Mouse (Mus musculus) cerebellum, adult 9-11 months (tissue): ENCODE measurements around the gene Rassf8.

Experiments
- DNase-seq: peaks from one replicate; pipeline ENCODE4 v3.0.0; 2022

The Rassf8 gene

DNA sequence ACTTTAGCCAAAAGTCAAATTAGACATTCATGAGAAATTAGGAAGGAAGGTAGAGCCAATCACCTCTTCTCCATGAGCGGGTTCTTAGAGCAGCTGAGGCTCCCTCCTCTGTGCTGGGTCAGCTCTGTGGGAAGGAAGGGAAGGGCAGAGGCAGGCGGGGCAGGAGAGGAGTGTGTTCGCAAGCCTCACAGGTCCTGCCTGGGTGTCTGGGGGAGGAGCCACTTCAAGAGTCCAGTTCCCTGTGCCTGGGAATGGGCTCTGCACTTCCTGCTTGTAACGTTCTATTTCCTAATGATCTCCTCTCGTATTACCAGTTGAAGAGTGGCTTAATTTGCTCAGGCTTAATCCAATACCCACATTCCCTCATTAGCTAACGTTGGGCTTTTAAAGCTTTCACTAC, 32.8 kb downstream of the Rassf8 start:
- no peak for DNase-seq

DNA sequence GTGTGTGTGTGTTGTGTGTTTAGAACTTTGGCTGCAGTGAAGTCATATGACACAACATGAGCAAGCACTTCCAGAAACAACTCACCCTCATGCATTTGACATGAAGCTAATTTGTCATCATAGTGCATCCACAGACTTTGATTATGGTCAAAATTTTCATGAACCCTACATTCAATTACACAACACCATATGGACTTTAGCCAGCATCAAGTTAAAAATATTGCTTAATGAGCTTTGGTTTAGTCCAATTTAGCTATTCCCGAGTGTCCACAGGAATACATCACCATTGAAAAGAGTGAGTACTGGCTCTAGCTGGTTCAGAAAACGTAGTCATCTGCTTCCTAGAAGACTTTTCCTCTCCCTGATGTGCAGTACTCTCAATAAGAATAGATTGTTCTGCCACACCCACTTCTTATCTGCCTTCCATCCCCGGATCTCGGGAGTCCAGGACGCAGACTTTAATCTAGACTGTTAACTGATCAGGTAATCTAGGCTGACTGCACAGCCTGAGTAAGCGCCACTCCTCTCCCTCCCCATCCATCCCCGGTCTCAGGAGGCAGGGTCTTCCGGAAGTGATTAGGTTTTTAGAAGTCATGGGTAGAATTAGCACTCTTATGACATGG, 33.7 kb downstream of the Rassf8 start:
- no peak for DNase-seq

DNA sequence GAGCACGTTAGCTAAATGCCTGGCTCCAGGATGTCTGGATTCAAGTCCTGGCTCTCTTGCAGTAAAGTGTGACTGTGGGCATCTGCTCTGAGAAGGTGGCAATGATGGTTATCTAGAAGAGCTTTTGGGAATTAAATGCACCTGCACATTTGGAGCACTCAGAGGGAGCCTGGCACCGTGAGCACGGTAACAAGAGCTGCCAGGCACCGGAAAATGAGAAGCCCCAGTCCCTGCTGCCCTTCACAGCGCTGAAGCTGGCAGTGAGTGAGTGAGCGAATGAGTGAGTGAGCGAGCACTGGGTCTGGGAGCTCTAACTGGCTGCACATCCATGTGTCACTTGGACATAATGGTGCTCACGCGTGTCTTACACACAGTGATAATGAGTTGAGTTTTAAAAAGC, 34.7 kb downstream of the Rassf8 start:
- DNase-seq, result peak; percentile 77

DNA sequence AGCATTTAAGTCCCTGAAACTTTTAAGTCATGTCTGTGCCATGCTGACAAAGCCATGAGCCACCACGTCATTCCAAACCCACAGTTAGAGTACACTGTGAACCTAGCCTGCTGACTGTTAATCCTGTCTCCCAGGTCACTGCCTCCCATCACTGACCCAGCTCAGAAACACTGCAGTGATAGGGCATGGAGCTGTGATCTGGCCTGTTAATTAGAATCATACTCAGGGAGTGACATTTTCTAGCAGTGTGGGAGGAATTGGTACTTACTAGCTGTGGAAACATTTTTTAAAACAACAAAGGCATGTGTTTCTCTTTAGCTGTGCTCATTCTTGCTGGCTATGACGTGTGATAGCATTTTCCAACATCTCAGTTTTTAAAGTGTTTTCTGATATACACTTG, 35.4 kb downstream of the Rassf8 start:
- no peak for DNase-seq

DNA sequence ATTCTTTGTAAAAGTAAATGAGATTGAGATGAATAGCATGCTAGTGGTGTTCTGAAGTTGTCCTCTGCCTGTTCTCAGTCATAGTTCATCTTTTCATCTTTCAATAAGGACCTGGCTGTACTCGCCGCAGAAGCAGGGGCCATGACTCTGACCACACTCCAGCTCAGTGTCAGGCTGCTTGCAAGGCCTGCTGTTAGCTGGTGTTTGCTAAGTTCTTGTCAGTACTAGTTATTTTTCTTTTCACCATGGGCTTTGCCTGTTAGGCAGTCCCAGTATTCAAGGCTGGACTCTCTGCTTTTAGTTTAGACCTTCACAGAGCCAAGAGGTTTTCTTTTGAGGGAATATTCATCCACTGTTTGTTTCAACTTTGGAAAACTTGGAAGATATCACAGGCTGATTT, 40.8 kb downstream of the Rassf8 start:
- no peak for DNase-seq

DNA sequence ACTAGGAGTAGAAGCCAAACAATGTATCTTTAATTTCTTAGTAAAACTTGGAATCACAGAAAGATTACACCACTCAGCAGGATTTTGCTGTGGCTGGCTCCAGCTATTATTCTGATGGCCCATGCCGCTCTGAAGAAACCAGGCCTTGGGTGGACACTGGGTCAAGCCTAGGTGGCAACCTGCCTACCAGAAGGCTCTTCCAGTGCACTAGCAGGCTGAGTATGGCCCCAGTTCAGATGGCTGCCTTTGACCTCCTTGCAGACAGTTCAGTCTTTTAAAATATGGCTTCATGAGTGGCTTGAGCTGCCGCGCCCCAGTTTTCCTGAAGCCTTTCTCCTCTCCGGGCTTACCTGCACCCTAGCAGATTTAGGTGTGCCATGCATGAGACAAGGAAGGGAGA, 43.2 kb downstream of the Rassf8 start:
- DNase-seq, result no peak

DNA sequence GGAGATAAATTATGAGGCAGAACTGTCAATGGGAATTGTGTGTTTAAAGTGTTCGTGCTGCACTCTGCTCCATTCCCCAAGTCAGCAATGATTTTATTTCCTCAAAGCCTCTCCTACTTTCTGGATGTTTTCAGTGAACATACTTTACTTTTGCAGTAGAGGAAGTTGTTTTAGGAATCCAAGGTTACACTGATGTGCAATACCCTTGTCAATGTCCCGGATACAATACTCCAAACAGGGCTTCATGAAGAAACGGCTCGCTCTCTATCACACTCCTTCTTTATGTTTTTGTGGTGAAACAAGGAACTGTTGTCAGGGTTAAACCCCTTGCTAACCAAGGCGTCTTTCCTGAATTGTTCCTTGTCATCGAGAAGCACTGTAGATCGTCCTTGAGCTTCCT, 45.8 kb downstream of the Rassf8 start:
- DNase-seq, result no peak

DNA sequence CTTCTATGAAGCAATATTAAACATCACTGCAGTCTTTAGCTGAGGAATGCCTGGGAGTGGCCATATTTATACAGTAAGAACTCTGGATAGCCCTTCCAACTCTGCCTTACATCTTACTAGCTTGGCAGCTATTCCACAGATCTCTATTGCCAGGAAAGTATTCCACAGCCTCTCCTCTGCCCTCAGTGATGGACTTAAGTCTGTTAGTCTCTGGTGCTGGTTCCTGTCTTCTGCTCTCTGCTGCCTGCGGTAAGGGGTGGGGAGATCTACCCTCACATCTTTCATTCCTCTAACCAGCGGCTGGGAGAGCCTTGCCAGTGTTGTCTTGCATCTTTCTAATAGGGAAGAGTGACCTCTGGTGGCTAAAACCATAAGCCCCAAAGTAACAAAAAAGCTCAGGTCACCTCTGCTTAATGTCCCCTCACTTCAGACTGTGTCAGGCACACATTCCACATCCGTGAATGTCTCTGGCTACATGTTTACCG, 46.6 kb downstream of the Rassf8 start:
- peak; percentile 56 for DNase-seq

DNA sequence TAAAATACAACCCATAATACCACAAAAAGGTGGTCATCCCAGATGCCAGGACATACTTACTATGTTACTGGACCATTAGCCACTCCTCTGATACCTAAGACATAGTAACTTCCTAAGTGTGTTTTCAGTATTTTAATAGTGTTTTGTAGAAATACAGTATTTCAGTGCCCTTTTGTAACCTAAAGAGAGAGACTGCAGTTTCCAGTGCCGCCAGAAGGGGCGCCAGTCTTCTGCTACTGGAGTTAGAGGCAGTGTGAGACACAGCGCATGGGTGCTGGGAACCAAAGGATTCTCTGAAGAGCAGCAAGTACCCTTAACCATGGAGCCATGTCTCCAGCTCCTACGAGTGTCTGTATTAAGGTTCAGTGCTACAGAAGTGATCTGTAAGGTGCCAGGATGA, 48.1 kb downstream of the Rassf8 start:
- DNase-seq, result no peak

DNA sequence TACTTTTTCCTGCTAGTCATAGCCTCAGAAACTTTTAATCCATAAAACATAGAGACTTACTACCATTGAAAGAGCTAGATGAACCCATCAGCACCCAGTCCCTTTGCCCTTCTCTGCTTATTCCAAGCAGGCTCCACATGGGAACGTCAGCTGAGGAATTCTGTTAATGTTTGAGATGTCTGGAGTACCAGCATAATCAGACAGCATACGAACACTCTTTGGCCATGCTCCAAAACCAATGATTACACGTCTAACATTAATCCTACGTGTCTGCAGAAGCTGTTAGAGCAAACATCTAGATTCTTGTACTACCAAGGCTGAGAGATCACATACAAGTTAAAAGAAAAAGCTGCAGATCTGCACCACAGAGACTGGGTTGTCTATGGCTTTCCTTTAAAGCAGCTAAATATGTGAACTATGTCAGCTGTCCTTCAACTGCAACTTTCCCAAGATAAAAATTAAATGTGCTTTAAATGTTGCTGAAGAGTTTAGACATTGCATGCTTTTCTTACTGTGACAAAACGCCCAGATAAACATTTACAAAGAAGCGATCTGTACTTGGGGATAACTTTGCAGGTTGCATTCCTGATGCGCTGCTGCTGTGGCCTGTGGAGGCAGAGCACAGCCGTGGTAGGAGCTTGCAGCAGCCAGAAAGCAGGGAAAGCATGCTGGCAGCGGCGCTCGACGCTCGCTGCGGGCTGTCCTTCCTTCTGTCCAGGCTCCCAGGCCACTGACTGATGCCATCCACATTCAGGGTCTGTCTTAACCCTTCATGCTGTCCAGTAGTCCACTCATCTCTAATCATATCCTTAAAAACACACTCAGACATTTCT, 49.9 kb downstream of the Rassf8 start:
- no peak for DNase-seq

DNA sequence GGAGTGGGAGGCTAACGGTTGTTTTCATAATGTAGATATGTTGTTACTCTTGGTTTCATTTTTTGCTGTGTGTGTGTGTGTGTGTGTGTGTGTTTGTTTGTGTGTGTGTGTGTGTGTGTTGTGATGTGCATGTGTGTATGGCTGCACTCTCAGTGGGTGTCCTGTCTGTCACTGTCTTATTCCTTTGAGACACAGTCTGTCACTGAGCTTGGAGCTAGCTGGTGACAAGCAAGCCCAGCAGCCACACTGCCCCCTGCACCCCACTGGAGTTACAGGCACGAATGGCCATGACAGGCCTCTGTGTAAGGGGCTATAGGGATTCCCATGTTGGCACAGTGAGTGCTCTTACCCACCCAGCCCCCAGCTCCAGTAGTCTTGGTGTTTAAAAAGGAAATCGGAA, 51.1 kb downstream of the Rassf8 start:
- DNase-seq, result no peak

DNA sequence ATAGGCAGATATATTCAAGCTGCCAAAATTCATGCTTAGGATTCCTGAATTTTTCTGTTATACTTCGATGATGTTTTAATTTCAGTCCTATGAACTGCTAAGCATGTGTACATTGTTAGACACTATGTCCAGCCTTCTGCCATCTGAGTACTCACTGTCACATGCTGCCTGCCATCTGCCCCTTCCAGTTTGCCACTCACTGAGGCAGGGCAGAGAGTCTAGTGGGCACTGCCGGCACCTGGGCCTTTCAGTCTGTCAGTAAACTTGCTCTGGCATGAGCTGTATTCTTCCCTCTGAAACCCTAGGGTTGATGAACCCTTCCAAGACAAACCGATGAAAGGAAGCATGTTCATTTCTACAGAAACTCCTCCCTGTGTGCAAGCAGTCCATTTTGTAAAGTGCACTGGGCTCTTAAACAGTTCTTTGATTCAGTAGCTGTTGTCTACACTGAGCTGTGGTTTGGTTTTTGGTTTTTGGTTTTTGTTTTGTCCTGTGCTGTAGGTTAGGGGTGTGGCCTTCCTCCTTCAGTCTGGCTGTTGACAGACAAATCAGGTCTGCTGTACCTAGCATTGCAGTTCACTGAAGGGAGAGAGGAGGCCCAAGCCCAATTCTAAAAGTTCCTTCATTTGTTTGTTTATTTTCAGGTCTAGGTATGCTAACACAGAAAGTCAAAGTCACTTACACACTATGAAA, 55.4 kb downstream of the Rassf8 start:
- DNase-seq, result peak; percentile 57

DNA sequence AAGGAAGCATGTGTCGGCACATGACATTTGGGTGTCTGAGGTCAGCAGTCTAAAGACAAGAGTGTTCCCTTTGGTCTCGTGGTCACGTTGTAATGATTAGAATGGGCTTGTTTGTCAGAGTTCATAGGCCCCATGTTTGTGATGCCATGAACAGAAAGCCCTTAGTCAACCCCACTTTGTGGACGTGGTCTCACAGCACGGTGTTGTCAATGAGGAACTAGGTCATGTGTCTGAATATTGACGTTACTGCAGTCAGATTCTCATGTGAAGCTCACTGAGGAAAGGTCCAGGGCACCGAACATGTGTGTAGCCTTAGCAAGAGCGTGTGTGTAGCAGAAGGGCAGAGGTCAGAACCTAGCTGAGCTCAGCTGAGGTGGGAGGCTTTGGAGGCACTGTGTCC, 56.3 kb downstream of the Rassf8 start:
- no peak for DNase-seq

DNA sequence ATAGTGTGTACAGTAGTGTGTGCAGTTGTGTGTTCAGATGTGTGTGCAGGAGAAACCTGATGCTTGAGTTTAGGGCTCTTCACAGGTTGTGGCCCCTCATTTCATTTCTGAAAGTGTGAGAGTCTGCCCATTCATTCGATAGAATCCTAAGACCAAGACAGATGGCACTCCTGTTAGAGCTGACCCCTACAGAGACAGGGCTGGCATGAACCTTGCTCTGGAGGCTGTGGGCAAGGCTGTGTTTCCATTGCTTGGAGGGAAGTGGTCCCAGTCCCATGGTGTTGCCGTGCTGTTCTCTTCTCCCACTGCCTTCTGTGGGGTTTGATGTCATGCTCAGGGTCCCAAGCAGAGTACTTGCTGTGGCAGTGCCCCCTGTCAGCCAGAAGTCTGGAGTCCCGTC, 57.7 kb downstream of the Rassf8 start:
- DNase-seq, result peak; percentile 60

DNA sequence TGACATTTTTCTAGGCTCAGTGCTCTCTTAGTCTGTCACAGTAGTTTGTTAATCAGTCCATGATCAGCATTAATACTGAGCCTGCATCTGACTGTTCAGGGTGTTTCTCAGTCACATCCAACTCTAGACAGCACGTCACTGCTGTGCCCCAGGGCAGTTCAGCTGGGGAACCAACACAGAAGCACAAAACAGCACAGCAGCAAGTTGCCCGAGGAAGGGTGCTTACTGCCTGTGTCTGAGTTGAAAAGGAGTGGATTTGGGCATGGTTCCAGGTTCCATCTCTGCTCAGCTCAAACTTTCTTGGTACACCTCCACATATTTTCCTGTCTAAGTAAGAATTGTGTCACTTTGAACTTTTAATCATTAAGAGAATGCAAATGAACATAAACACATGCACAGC, 60.2 kb downstream of the Rassf8 start:
- no peak for DNase-seq

DNA sequence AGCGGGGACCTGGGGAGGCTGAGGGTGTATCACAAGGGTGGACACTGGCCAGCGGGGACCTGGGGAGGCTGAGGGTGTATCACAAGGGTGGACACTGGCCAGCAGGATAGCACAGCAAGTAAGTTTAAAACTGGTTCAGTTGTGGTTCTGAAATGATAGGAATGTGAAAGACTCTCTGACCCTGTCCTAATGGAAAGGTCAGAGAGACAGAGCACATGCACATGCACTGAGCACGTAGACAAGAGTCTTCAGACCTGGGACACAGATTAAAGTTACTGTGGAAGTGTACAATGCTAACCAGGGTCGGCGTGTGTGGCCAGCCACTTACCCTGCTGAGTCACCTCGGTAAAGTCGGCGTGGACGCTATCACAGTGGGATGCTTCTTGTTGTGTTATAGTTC, 61.4 kb downstream of the Rassf8 start:
- no peak for DNase-seq

DNA sequence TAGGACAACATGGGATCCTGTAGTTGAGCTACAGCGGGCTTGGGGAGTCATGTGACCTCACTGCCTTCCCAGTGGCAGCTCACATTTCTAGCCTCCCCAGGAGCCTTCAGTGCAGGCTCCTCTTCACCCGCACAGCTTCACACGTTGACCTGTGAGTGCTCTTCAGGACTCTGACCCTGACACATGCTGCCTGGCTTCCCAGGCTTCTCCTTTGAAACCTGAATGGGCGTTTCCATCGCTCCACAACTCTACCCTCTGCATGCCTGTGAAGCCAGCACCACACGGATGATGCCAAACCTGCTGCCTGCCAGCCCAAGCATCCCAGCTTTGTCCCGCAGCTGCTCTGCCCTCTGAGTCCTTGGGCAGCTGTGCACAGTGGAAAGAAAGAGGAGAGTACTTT, 63.0 kb downstream of the Rassf8 start:
- no peak for DNase-seq

DNA sequence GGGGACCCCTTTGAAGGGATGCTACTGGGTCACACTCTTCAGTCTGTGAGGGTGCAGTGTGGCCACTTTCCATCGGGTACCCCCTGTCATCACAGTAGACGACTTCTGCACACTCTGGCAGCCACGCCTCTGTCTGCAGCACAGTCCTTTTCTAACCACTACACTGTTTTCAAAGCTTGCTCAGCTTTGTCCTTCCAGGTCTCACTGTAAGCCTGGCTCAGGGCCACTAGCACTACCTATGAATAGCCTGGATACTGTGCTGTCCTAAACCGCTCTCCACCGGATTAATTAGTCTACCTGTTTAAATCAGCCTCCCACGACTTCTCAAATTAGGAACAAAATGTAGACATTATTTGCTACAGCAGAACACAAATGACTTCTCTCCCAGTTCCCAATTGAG, 63.5 kb downstream of the Rassf8 start:
- DNase-seq, result no peak

DNA sequence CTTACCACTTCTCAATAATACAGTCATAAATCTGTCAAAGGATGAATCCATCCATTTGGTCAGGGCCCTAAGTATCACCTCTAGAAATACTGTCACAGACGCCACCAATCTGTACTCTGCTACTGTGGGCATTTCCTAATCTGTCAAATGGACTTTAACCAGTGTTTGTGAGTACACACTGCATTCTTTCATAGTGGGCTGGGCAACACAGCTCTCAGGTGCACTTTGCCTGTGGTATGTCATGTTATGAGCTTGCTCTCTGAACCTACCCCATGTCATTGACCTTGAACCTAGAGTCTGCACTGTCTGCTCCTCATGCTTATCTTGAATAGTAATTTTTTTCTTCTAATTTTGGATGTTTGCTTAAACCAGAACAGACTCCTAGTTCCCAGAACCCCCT, 64.6 kb downstream of the Rassf8 start:
- DNase-seq, result no peak

DNA sequence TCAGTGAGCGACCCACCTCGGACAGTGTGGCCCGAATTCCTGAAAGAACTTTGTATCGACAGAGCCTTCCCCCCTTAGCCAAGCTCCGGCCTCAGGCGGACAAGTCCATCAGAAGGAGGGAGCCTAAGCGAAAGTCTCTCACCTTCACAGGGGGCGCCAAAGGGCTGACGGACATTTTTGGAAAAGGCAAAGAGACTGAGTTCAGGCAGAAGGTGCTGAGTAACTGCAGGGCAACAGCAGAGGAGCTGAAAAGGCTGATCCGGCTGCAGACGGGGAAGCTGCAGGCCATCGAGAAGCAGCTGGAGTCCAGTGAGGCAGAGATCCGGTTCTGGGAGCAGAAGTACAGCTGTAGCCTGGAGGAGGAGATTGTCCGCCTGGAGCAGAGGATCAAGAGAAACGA, 68.7 kb downstream of the Rassf8 start:
- no peak for DNase-seq

DNA sequence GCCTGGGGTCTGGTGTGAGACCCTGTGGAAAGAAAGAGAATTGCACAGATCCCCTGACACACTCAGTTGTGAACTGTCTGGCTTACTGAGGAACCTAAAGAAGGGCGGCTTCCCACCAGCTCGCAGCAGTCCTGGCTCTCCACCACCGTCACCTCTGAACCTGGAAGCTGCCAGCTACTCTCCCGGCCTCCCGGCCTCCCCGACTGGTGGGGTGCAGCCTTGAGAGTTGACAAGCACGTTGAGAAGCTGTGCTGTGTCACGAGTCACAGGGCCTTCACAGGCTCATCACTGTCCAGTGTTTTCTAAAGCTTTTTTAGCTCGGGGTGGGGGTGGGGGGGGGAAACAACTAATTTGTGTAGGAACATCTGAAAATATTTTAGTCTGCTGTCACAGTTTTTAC, 72.6 kb downstream of the Rassf8 start:
- DNase-seq, result no peak

DNA sequence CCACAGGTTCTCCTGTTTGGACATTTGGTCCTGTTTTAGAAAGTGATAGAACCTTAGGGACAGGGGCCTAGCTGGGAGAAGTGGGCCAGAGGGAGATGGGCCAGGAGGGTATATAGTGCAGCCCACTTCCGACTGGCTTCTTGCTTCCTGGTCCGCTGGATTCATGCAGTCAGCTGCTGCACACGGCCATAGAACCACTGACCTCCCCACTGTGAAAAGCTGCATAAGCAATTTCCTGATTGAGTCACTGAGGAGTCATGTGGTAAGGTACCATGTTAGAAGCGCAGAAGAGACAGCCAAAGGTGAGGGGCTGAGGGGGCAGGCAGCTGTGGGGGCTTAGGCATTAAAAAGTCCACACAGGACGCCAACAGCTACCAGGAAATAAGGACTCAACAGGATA, 75.7 kb downstream of the Rassf8 start:
- no peak for DNase-seq

DNA sequence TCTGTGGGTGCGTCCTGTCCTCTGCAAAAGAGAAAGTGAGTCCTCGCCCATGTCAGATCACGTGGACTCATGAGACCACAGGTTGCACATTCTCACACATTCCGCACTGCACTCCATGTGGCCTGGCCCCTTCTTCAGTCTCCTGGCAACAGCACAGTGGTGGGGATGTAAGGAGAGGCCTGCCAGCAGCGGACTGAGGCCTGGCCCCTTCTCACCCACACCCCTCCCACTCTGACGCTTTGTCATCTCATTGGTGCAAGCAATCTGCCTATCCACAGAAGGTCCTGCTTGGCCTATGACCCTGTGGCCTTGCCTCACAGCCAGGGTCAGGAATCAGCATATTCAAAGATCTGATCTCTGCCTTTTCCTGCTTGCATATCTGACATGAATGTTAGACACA, 76.6 kb downstream of the Rassf8 start:
- no peak for DNase-seq

DNA sequence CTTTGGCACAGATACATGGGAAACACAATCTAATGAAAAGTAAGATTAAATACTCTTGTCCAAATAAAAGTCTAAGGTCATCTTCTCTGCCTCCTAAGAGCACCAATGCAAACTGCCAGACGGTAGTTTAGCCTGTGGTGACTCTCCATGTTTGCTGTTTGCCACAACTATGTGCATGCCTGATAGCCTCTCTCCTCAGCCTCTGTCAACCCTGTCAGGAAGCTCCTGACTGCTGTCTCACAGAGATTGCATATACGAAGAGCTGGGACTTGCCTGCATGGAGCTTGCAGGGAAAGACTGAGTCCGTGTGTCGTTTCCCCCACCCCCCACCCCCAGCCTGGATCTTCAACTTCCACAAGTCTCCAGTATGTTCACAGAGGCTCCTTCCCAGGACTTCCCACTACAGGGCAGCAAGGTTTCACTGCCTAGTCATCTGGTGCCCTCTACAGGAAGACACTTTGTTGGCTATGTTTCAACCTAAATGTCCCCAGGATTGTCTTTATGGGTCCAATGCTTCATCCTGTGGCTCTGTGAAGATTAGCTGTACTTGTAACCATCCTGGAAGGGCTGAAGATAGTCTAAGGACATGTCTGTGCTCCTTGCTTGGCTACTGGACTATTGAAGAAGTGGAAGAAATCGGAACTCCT, 77.2 kb downstream of the Rassf8 start:
- peak; percentile 38 for DNase-seq
